Mouse (Mus musculus): Measurements from ENCODE around the gene Nt5m.
"Not testable (repeated sequence)": the region's sequence is repeated elsewhere in the genome, so short reads cannot be mapped to it uniquely, and the experiment has no call there.

Gene Nt5m

DNA sequence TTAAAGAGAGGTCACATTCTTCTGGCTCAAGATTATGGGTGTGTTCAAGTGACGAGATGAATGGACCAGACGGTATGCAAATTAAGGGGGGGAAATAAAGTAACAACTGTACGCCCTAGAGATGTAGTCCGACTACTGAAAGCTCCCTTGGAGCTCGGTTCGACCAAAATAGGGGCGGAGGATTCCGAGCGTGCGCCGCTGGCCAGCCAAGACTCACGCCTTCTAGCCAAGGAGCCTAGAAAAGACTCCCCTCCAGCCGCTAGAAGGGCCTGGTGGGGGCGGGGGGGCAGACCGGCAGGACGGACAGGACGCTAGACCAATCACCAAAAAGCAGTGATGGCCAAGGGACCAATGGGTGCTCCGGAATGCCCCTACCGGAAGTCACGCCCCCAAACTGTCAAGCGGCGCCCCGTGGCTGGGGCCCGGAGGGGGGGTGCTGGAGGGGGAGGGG is at the start of gene Nt5m:
Gene Nt5m, plus strand, starts transcription at position 440 of the 451 bp plus-strand sequence.
- peak; percentile 82 for DNase-seq (ENCODE audit: low read depth, low spot score)

DNA sequence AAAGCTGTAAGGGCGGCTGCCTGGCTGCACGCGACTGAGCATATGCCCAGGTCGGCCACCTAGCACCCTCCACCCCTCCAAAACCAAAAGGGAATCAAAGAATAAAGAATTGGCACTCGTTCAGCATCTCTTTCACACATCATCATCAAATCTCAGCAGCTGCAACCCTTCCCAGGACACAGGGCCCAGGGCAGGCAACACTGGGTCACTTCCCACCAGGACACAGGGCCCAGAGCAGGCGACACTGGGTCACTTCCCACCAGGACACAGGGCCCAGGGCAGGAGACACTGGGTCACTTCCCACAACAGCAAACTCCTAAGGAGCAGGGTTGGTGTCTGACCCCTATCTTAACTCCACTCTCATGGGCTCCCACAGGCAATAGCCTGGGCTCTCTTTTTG is 45.9 kb upstream of the Nt5m start:
- no peak for DNase-seq (ENCODE audit: low read depth, low spot score)

GRCm38 (mm10) chr11:59800412-59800811 is 38.8 kb upstream of the Nt5m start:
- no peak for DNase-seq (ENCODE audit: low read depth, low spot score)

GRCm38 (mm10) chr11:59801881-59802280 is 37.4 kb upstream of the Nt5m start:
- DNase-seq (ENCODE audit: low read depth, low spot score), result no peak

DNA sequence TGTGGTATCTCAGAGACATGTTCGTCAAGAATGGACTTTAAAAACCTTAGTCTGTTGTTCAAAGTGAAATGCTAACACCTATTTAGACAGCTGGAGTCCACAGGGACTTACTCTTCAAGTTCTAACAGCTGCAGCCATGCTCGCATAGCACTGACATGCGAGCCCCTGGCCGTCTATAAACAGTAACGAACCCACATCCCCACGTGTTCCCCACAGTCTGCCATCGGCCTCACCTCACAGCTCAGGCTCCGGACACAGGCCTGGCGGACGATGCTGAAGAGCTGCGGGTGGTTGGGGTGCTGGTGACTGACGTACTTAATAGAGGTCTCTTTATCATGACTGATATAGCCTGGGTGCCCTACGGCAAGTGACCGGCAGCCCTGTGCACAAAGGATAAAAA is 35.7 kb upstream of the Nt5m start:
- DNase-seq (ENCODE audit: low read depth, low spot score), result no peak

GRCm38 (mm10) chr11:59804409-59805110 is 34.7 kb upstream of the Nt5m start:
- DNase-seq (ENCODE audit: low read depth, low spot score), result no peak

GRCm38 (mm10) chr11:59805256-59805655 is 34.0 kb upstream of the Nt5m start:
- DNase-seq (ENCODE audit: low read depth, low spot score), result no peak

DNA sequence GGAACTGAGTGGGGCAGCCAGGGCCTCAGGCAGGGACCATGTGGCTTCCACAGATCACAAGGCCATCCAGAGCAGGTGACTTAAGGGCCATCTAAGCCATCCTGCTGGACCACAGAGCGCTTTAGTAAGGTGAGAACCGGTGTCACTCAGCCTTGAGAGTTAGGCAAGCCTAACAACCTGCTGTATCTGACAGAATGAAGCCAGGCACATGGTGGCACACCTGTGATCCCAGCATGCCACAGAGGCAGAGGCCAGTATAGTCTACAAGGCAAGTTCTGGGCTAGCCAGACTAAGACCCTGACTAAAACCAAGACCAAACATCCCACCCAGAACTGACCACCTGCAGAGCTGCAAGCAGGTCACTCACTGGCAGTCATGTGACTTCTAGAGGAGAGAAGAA is 33.6 kb upstream of the Nt5m start:
- DNase-seq (ENCODE audit: low read depth, low spot score), result no peak

GRCm38 (mm10) chr11:59808170-59808960 is 30.9 kb upstream of the Nt5m start:
- no peak for DNase-seq (ENCODE audit: low read depth, low spot score)

- no peak for DNase-seq (ENCODE audit: low read depth, low spot score)
Measured at GRCm38 (mm10) chr11:59809071-59809669, 30.1 kb upstream of the Nt5m start.

DNA sequence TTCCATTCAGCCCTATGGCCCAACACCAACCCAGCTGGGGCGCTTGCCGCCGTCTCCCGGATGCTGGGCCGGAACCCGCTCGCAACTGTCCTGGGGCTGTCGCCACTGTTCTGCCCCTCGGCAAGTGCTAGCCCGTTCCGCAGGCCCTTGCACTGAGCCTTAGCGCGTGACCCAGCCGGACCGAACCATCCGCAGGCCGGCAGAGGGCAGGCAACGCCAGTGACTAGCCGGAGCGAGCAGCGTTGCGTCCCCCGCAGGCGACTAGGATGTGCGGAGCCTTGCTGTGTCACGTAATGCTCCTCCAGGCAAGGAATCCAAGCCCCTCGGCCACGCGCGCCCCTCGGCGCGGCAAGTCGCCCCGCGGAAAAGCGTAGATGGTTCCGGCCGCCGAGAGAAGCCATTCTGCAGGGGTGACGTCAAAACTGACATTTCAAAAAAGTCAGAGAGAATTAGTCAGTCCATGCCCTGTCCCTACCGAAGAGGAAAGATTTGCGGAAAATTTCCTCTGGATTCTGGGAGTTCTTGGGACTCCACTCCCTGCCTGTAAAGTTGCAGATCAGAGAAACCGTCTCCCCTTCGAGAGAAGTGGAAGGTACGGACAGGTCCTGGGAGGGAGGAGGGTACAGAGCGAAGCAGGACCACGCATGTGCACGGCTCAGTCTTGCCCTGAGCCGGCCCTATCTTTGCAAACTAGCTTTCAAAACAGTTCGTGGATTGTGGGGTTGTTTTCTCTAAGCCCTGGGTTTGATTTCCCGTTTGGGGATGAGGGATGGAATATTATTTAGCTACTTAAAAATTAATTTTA is 29.4 kb upstream of the Nt5m start, which contains the start of gene Flcn:
Gene Flcn, minus strand, starts transcription at position 347 of the 805 bp plus-strand sequence.
- DNase-seq (ENCODE audit: low read depth, low spot score), result peak; percentile 80

DNA sequence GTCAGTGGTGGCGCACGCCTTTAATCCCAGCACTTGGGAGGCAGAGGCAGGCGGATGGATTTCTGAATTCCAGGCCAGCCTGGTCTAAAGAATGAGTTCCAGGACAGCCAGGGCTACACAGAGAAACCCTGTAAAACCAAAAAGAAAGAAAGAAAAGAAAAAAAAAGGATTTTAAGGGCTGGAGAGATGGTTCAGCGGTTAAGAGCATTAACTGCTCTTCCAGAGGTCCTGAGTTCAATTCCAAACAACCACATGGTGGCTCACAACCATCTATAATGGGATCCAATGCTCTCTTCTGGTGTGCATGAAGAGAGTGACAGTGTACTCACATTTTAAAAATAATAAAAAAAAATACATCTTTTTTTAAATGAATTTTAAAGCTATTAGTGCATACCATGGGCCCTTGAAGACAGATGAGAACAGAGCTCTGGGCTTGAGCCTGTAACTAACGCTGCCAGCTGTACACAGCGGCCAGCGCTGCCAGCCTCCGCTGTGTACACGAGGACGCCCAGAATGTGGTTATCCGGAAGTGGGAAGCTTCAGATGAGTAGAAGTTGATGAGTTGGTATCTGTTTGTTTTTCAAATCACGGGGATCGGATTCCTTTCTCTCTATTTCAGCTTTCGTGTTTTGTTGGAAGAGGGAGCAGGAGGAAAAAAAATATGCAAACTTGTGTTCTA is 28.6 kb upstream of the Nt5m start:
- DNase-seq (ENCODE audit: low read depth, low spot score), result no peak

GRCm38 (mm10) chr11:59811211-59811610 is 28.0 kb upstream of the Nt5m start:
- DNase-seq (ENCODE audit: low read depth, low spot score), result no peak

DNA sequence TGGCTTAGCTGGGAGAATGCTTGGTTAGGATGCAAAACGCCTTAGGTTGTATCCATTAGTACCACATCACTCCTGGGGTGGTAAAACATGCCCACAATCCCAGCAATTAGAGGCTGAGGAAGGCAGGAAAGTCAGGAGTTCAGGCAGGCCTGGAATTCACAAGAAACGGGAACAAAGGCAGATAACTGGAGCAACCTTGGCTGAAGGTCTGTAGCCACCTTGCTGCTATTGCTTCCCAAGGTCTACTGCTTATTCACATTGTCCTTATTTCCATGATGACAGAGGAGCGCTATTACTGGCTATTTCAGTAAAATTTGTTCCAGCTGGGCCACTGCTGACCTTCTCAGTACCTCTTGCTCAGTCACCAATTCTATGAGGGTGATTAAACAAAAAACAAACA is 26.0 kb upstream of the Nt5m start:
- DNase-seq (ENCODE audit: low read depth, low spot score), result no peak

- peak; percentile 53 for DNase-seq (ENCODE audit: low read depth, low spot score)
Measured at GRCm38 (mm10) chr11:59814311-59814710, 24.9 kb upstream of the Nt5m start.

- no peak for DNase-seq (ENCODE audit: low read depth, low spot score)
Measured at GRCm38 (mm10) chr11:59814936-59815335, 24.3 kb upstream of the Nt5m start.

- DNase-seq (ENCODE audit: low read depth, low spot score), result no peak
Measured at GRCm38 (mm10) chr11:59815482-59816065, 23.7 kb upstream of the Nt5m start.

- no peak for DNase-seq (ENCODE audit: low read depth, low spot score)
Measured at GRCm38 (mm10) chr11:59817916-59818315, 21.3 kb upstream of the Nt5m start.

- DNase-seq (ENCODE audit: low read depth, low spot score), result no peak
Measured at GRCm38 (mm10) chr11:59821625-59822024, 17.6 kb upstream of the Nt5m start.

DNA sequence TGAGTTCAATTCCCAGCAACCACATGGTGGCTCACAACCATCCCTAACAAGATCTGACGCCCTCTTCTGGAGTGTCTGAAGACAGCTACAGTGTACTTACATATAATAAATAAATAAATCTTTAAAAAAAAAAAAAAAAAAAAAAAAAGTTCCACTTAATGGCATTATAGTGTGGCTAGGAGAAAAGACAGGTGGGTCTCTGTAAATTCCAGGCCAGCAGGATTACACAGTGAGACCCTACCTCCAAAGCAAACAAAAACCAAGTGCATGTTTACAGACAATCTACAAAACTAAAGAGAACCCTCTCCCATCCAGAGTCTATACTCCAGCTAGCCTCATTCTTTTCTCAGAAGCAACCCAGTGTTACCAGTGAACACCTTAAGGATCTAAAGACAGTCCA is 1.5 kb upstream of the Nt5m start:
- not testable (repeated sequence) for DNase-seq (ENCODE audit: low read depth, low spot score)

GRCm38 (mm10) chr11:59838426-59838825 is 821 bp upstream of the Nt5m start:
- DNase-seq (ENCODE audit: low read depth, low spot score), result no peak
